Mouse (Mus musculus): ENCODE measurements around the gene Ide. TPM values are rescaled to one million over a fixed set of nuclear protein-coding genes. Genes with fewer than 3 reads are reported as not detected.
"Not testable (repeated sequence)": the region's sequence is repeated elsewhere in the genome, so short reads cannot be mapped to it uniquely, and the experiment has no call there.

Gene Ide
- polyA plus RNA-seq, 1 experiment, result 13.4 TPM

DNA sequence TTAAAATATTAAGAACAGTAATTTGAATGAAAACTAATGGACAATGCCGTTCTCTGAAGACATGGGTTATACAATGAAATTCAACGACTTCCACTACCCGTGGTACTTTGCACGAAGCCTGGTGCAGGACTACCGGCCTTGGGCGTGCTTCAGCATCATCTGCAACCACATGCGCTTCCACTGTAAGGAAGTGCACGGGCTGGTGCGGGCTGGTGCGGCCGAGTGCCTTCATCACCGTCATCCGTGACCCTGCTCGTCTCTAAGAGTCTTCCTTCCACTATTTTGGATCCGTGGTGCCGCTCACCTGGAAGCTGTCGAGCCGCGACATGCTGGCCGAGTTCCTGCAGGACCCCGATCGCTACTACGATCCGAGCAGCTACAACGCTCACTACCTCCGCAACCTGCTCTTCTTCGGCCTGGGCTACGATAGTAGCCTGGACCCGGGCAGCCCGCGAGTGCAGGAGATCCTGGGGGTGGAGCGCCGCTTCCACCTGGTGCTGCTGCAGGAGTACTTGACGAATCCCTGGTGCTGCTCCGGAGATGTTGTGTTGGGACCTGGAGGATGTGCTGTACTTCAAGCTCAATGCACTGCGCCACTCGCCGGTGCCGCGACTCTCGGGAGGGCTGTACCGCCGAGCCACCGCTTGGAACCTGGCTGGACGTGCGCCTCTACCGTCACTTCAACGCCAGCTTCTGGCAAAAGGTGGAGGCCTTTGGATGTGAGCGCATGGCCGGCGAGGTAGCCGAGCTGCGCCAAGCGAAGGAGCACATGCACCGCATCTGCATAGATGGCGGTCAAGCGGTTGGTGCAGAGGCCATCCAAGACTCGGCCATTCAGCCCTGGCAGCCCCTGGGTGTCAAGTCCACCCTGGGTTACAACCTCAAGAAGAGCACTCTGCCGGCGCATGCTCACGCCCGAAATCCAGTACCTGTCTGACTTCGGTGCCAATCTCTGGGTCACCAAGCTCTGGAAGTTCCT lies 103.8 kb downstream of the Ide start:
- no peak overlapping the region for H3ac ChIP-seq (ENCODE audit: control insufficient read depth, insufficient read length, low read depth)
- TF ChIP-seq MAX (IDR thresholded peaks at IDR 0.05) (no peak), CTCF (IDR thresholded peaks at IDR 0.05; ENCODE audit: control insufficient read depth, insufficient read depth, insufficient read length) (no peak), FOSL1 (IDR thresholded peaks at IDR 0.05; ENCODE audit: insufficient read depth, low read length, poor library complexity, severe bottlenecking) (no peak), USF1 (IDR thresholded peaks at IDR 0.05; ENCODE audit: low read depth) (no peak), MYOD1 (IDR thresholded peaks at IDR 0.05; ENCODE audit: control insufficient read depth, insufficient read length, low read depth) (no peak), MYOG (IDR thresholded peaks at IDR 0.05; ENCODE audit: control insufficient read depth, extremely low read depth, insufficient read length) (no peak), CEBPB (IDR thresholded peaks at IDR 0.05; ENCODE audit: low read depth) (no peak)
- no peaks in the 10 kb centered on the region for H3K36me3 ChIP-seq (ENCODE audit: control insufficient read depth, insufficient read depth)

GRCm38 (mm10) chr19:37232598-37232997 lies 105.1 kb downstream of the Ide start:
- H3K4me3 ChIP-seq (ENCODE audit: insufficient read depth, poor library complexity, severe bottlenecking); H3K79me3 ChIP-seq (ENCODE audit: low read depth); H3ac ChIP-seq (ENCODE audit: control insufficient read depth, insufficient read length, low read depth); H3K79me2 ChIP-seq (ENCODE audit: control insufficient read depth, insufficient read depth); H3K27me3 ChIP-seq (ENCODE audit: control insufficient read depth, insufficient read depth, insufficient read length); H3K36me3 ChIP-seq (ENCODE audit: control insufficient read depth, insufficient read depth): not testable (repeated sequence)

More for the DNA sequence above, 103.8 kb downstream of the Ide start:
- Histone ChIP-seq H3K27me3 (ENCODE audit: control insufficient read depth, insufficient read depth, insufficient read length) (no peaks in the 10 kb centered on the region), H3K4me3 (ENCODE audit: insufficient read depth, poor library complexity, severe bottlenecking) (no peak overlapping the region), H3K79me3 (ENCODE audit: low read depth) (no peaks in the 10 kb centered on the region), H3K79me2 (ENCODE audit: control insufficient read depth, insufficient read depth) (no peaks in the 10 kb centered on the region)

- TF ChIP-seq CTCF (IDR thresholded peaks at IDR 0.05; ENCODE audit: control insufficient read depth, insufficient read depth, insufficient read length) (no peak), MAX (IDR thresholded peaks at IDR 0.05) (no peak), CEBPB (IDR thresholded peaks at IDR 0.05; ENCODE audit: low read depth) (no peak), MYOG (IDR thresholded peaks at IDR 0.05; ENCODE audit: control insufficient read depth, extremely low read depth, insufficient read length) (no peak), MYOD1 (IDR thresholded peaks at IDR 0.05; ENCODE audit: control insufficient read depth, insufficient read length, low read depth) (no peak), USF1 (IDR thresholded peaks at IDR 0.05; ENCODE audit: low read depth) (no peak), FOSL1 (IDR thresholded peaks at IDR 0.05; ENCODE audit: insufficient read depth, low read length, poor library complexity, severe bottlenecking) (no peak)
- Histone ChIP-seq H3K4me3 (ENCODE audit: insufficient read depth, poor library complexity, severe bottlenecking) (no peak overlapping the region), H3ac (ENCODE audit: control insufficient read depth, insufficient read length, low read depth) (no peak overlapping the region), H3K79me2 (ENCODE audit: control insufficient read depth, insufficient read depth) (no peaks in the 10 kb centered on the region), H3K27me3 (ENCODE audit: control insufficient read depth, insufficient read depth, insufficient read length) (no peaks in the 10 kb centered on the region), H3K79me3 (ENCODE audit: low read depth) (no peaks in the 10 kb centered on the region), H3K36me3 (ENCODE audit: control insufficient read depth, insufficient read depth) (peaks cover 33% of the 10 kb centered on the region)
These were observed 112.3 kb downstream of the Ide start for GRCm38 (mm10) chr19:37225197-37225862.

Other genes starting within 250 kb of the Ide start
- gene March5, start 130.3 kb downstream of the Ide start, polyA plus RNA-seq (2012; fragmentation: generic; extraction: Trizol), result 55.7 TPM
- gene Cpeb3, start 129.3 kb downstream of the Ide start, polyA plus RNA-seq (2012; fragmentation: generic; extraction: Trizol), result 0.57 TPM
- 10.5 TPM for gene Kif11, start 38.6 kb upstream of the Ide start, polyA plus RNA-seq (2012; fragmentation: generic; extraction: Trizol)
- gene Hhex, start 97.0 kb upstream of the Ide start, polyA plus RNA-seq (2012; fragmentation: generic; extraction: Trizol), result 0.74 TPM
- gene Exoc6, start 212.6 kb upstream of the Ide start, polyA plus RNA-seq (2012; fragmentation: generic; extraction: Trizol), result 2.2 TPM

All from C2C12 (cell line).